Mouse (Mus musculus) mature B cell (primary cell): ENCODE data around the gene Cdh13.

ENCODE experiments used
- in situ Hi-C: fragments of 300-500 bp; cut with MboI; formaldehyde crosslinking; loops from 2 replicates; pipeline ENCODE4 v1.14.3; 2019

The Cdh13 gene

DNA sequence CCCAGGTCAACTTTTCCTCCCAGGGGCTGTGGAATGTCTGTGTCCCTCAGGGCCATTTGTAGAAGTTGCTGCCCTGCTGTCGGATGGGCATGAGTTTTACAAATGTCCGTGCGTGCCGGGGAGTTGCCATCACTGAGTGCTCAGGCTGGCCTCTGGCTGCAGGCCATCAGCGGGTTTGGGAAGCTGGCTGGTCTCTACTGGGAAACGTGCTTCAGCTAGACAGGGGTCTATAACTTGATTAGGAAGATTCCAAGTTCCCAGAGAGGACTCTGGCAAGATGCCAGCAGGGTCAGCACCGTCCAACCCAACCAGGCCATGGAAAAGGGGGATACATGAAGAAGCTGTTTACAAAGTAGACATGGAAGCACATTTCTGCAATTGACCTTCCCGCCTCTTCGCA, 163.0 kb downstream of the Cdh13 start:
- in situ Hi-C loops: no loop called here

DNA sequence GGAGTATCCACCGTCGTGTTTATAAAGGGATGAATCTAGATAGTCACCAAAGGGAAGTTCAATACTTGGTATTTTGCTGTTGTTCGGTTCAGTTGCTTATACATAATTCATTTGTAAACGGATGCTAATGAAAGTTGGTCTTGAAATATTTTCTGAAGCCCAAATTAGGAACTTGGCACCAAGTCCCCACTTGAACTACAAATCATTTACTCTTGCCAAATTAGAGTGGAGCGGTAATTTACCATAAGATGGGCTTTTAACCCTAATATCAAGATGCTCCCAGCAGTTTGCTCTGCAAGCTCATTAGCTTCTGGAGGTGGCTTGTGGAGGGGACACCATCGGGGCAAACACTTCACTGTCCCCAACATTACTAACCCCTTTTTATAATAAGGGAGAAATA, 164.5 kb downstream of the Cdh13 start:
- in situ Hi-C loops: no loop called here

DNA sequence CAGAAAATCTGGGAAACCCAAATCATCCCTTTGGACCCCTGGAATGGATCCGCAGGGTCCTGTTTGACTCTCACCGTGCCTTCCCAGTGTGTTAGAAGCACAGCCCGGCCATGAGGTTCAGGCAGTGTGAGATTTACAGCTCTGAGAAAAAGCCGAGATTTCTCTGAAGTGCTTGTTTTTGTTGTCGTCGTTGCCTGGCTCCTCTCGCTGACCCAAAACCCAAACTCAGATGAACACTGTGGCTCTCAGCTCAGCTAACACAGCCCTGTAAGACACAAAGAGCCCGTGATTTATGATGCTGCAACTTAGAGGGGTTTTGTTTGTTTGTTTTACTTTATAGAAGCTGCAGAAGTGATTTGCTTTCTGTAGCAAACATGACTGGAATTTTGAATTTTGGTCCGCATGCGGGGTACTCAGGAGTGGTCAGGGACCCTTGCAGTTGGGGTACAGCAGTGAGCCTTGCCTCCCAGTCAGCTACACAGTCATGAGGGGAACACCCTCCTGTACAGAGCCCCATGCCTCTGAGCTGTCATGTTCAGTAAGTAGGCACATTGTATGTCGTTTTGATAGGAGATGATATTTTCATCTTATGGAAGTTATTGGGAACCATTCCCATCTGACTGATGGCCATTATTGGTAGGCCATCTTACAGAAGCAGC, 169.0 kb downstream of the Cdh13 start:
- in situ Hi-C loops: no loop called here

DNA sequence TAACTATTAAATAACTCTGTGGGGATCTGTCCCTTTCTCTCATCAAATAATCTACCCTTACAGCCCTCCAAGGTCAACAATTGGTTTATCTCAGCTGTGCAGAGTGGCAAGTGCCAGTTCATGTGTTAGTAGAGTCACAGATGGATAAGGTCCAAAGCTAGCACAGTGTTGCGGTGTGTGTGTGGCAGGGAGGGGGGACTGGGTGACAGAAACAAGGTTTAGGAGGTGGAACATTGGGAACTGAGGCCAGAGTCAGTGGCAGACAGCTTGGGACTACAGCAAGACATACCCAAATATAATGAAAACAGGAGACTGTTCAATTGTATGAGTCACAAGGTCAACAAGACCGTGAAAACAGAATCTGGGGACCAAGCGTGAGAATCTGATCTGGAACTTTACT, 171.7 kb downstream of the Cdh13 start:
- in situ Hi-C loops: no loop called here

DNA sequence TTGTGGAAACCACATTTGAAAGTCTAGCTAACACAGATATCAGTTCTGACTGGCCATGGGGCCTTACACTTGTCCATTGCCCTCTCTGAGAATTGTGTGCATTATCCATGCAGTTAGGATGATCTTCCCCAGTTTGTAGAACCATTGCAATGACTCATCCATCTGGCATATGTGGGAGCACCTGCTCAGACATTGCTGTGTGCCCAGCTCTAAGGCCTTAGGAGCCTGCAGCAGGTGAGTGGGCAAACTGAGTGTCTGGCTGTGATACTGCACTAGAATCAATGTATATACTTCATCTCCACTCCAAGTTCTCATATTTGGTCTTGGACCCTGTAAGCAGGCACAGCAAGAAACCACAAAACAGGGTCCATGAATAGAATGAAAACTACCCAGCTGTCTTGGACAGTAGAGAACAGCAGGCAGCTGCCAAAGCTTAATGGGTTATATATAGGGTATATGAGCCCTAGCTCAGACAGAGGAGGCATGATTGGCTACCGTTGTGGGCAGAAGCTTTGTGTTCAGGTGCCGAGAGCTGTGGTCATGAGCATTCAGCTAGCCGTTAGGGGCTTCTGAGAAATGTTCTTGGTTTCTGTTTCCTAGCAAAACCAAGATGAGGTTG, 181.9 kb downstream of the Cdh13 start:
- in situ Hi-C loops: no loop called here

DNA sequence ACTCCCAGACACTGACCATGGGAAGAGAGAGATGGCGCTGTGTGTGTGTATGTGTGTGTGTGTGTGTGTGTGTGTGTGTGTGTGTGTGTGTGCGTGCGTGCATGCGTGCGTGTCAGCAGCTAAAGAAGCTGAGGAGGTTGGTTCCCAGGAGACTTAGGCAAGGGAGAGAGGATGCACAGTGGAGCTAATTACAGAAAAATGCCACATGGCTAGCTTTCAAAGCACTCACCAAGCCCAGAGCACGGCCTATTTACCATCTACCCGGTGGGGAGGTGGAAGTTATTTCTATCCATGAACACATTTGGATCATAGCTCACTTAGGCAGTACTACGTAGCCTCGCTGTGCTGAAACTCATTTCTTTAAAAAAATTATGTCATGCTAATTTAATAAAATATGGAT, 194.1 kb downstream of the Cdh13 start:
- in situ Hi-C loops: no loop called here

DNA sequence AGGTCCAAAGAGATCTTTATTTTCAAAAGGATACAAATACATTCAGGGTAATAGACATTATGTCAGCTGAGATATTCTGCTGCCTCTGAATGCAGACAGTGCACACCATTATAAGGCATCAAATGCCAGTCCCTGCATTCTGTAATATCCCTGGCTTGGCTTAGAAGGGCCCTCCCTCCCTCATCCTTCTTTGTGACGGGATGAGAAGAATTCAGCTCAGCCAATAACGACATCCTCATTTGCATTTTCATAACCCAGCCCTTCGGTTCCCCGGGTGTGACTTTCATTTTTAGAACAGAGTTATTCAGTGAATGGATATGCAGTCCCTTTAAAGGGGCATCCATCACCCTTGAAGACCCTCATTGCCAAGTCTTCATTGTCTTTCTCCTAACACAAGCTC, 205.2 kb downstream of the Cdh13 start:
- in situ Hi-C loops: no loop called here

DNA sequence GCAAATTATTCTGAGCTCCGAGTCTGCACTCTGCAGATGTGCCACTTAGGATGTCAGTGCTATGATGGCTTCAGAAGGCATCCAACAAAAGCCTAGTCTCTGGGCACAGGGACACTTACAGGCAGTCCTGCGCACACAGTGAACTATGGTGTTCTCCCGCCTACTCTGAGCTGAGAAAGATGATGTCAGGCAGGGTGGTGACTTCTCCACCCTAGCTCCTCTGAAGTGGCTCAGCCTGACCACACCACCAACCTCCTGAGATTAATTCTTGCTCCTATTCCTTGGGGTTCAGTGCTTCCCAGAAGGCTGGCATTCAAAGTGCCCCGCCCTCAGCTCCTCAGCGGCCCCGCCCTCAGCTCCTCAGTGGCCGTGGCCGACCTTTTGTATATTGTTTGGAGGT, 219.0 kb downstream of the Cdh13 start:
- in situ Hi-C loops: no loop called here

DNA sequence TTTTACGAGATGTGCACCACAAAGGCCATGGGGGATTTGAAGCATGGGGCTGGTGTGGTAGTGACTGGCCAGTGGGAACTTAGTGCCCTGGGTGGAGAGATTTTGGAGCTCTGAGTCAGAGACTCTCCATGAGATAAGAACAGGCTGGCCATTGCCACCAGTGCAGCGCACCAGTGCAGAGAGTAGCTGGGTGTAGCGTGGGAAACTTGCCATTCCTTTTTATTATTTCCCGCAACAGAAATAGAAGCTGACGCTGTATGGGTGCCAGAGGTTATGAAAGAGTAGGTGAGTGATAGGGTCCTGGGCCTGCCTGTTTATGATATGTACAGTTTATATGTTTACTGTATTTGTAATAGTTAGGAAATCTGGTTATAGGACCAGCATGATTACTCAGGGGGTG, 225.9 kb downstream of the Cdh13 start:
- in situ Hi-C loops: no loop called here

DNA sequence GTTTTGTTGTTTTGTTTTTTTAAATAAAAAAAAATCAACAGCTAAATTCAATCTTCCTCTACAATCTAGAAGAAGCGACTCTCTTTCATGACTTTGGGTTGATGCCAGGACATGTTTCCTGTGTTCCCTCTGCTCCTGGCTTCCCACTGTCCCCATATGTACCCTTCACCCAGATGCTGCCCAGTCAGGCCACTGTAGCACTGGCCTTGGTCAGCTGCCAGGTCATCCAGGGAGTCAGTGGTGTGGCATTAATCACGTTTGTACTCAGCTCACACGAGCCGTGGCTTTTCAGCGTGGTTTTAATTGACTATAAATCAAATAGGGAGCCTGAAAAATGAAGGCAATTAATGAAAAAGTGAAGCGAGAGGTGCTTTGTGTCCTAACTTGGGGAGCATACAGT, 229.7 kb downstream of the Cdh13 start:
- in situ Hi-C loops: no loop called here

DNA sequence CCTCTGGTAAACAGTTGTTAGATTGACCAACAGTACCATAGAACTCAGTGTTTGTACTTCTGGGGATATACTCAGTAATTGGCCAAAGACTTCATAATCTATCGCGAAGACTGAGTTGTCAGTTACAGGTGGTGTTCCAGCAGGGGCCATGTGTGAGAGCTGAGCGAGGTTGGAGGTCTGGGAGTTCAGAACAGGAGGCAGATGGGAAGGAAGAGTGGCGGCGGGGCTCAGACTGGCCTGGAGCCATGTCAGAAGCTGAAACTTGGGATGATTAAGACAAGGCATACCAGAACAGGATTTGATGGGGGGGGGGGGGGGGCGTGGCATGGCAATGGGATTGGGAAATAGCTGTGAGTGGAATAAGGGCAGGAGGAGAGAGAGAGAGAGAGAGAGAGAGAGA, 232.1 kb downstream of the Cdh13 start:
- in situ Hi-C loops: no loop called here

DNA sequence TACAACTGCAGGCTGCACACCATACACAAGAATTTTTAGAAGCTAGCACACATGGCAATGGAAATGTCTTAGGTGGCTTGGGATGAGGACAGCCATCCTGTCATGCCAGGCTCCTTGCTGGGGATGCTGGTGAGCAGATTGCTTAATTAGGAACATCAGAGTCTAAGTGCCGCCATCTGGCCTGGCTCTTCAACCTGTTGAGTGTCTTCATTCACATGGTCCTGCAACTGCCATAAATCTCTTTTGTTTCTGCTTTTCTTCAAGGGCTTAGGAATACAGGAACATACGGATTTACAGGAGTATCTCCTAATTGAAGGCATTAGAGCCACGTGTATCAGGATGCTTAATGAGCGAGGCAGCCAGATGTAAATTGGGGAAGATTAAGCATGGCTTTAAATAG, 233.5 kb downstream of the Cdh13 start:
- in situ Hi-C loops: no loop called here

DNA sequence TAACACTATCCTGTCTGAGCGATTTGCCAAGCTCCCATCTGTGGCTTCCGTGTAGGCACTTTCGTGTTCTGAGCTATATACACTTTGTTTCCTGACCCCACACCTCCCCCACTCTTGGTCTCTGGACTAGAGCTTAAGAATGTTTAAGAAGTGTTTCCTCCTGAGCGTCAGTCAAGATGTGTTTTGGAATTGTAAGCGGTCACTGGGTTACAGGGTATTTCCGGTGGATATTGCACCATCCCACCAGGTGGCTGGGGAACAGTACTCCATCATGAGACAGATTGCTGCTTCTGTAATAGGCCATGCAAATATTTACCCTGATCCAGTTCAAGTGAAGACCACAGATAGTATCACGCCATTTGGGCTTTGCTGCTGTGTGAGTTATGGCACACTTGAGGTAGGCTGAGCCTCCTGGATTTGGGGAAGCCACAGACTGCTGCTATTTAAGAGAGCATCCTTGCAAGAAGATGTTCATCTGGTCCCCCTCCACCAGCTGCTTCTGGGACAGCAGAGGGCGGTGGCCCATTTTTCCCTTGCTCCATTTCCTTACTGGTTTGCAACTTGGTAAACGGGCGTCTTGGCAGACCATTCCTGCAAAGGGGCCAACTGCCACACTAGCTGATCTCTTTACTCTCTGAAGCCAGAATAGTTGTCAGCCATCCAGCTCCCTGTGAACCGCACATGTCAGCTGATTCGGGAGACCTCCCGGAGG, 234.7 kb downstream of the Cdh13 start:
- in situ Hi-C loops: no loop called here

DNA sequence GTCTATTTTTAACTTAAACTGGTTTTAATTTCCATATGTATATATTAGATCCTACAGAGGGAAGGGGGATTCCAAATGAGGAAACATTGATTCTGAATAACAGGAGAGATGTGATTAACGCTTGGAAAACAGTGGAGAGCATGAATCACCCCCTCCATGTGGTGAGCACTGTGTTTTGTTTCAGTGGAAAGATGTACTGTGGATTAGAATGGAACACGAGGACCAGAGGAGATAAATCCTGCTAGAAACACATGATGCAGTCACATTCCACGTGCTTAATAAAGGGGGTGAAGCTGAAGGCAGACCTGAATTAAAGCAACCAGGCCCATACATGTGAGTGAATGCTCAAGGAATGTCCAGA, 235.2 kb downstream of the Cdh13 start:
- in situ Hi-C loops: no loop called here

DNA sequence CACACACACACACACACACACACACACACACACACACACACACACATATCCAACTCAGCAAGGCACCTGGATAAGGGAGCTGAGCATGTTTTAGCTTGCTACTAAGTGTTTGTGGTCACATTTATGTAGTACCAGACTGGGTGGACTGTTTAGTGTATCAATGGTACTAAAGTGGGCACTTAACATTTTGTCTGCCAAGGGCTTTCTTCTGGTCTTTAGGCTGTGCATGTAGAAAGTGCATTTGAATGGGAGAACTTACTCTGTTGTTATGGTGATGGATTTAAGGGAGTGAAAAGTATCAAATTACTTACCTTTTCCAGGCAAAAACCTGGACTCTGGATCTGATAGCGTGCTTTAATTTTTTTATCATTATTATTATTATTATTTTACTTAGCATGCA, 240.4 kb downstream of the Cdh13 start:
- in situ Hi-C loops: no loop called here

DNA sequence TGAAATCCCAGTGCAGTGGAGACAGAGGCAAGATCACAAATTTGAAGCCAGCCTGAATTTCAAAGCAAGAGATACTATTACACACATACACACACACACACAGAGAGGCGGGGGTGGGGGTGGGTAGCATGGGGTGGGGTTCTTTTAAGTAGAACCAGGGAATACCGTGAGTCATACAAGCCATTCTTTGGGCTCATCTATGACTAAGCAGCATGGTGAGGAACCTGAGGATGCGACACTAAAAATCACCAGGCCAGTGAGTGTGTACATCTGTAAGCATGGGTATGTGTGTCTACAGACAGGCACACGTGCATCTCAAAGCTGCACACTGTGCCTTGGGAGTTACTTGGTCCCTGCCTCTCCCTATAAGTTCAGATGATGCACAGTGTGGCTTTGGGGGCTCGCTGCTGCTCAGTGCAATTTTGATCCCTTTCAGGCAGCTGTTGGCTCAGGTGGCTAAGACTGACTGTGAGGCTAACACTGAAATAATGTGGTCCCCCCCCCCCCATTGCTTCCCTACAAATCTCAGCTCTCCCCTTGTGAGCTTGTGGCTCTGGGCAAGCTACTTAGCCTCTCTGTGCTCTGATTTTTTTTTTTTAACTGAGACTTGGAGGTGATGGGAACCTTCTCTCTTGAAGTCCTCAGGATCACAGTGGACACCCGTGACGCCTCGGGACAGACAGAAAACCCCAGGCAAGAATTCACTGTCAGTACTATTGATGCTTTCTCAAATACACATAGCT, 255.5 kb downstream of the Cdh13 start:
- in situ Hi-C loops: no loop called here

DNA sequence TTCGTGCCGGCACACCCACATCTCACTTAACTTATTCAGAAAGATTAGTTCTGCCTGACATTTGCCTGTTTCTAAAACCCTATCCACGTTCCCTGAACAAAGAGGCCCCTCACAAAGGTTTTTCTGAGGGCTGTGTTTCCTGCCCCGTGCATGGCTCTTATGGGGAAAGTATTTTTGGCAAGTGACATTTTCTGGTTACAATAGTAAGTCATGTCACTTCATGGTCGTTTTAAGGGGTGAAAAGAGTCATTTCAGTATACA, 256.0 kb downstream of the Cdh13 start:
- in situ Hi-C loops: no loop called here

DNA sequence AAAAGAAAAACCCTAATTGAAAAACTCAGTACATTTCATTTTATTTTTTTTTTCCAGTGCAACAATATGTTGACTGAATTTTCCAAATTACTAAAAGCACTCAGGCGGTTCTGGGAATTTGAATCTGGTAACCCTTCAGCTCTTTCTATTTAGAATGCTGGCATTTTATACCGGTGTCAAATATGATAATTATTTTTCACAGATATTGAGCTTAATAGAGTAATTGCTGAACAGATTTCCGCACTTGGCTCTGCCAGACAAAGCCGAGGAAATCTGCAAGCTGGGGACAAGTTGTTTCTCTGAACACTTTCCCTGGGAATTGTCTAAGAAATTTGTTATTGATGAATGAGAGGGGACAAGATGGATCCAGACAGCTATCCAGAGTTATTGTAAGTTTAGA, 256.4 kb downstream of the Cdh13 start:
- in situ Hi-C loops: no loop called here

DNA sequence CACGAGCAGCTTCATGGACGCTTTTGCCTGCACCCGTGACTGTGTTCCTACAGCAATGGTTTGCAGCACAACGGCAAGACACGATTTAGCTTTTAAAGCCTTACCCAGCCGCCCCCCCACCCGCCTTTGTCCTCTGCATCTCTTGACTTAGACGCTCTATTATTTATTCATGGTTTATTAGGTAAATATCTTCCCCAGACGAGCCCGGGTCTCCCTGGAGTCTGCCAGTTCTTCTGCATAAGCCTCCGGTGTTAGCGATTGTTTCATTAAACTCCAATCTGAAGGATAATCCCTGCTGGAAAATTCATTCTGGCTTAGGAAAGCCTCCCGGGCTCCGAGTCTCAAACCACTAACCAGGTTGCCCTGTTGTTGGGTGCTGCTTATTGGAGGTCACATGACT, 268.9 kb downstream of the Cdh13 start:
- in situ Hi-C loops: no loop called here

DNA sequence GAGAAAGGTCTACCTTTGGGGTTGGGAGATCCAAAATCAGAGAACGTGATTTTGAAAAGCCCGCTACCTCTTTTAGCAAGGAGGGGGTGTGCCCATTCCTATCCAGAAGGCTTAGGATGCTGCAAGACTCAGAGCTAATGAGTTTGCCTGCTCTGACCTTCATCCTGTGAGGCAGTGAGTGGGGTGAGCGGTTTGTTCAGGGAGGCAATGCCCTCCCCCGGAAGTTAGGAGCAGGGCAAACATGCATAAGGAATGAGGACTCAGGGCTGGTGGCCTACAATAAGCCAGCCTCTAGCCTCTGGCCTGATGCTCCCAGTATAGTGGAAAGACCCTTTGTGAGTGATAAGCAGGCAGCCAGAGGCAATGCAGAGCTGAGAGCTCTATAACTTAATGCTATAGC, 269.3 kb downstream of the Cdh13 start:
- in situ Hi-C loops: no loop called here

DNA sequence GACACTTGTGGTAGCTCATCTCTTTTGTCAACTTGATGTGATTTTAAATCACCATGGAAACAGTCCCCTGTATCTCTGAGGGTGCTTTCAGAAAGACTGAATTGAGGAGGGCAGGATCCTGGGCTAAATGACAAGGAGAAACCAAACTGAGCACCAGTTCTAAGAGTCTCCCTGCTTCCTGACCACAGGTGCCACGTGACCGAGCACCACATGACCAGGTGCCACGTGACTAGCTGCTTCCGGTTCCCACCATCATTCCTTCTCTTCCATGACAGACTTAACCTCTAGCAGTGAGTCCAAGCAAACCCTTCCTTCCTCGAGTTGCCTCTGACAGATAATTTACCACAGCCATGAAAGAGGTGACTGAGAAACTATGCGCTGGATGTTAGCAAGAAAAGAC, 280.5 kb downstream of the Cdh13 start:
- in situ Hi-C loops: no loop called here

DNA sequence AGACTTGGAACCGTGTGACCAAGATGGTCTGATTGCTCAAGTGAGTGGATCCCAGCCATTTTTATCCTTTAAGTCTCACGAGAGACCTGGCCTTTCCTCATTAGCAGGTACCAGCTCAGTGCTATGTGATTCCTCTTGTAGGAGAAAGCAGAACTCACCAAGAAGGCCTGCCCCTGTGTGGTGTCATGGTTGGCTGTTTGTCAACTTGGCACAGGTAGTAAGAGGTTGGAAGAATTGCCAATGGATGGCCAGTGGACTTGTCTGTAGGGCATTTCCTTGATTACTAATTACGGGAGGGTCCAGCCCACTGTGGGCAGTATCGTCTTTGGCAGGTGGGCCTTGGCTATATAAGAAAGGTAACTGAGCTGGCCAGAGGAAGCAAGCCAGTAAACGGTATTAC, 281.7 kb downstream of the Cdh13 start:
- in situ Hi-C loops: no loop called here
